In genomic region chr16:4616829-4617228, GRCm38 (mm10) we compare ENCODE assay signal across 22 mouse cellular contexts.
"Had no signal": no experiment of that assay in that cellular context is flagged by ENCODE, and none has a peak within 500 bp of the region (broad histone marks: within the 10 kb centered on the region; RNA-seq: fewer than 3 reads in every experiment).

No protein-coding gene starts in this region.

- H3K9me3 ChIP-seq: heart, embryonic 13.5 days; heart, embryonic 15.5 days; hindbrain, embryonic 13.5 days; hindbrain, embryonic 15.5 days; kidney, embryonic 15.5 days; limb, embryonic 13.5 days; limb, embryonic 15.5 days; liver, embryonic 12.5 days had no signal

- DNase-seq: gastrocnemius, postnatal 14 days; gastrocnemius, postnatal 36 days; heart, adult 18-20 months; heart, postnatal 14 days; heart, postnatal 36 days; kidney, adult 11 months; kidney, adult 9 months; kidney, postnatal 14 days; layer of hippocampus, adult 9-11 months; layer of hippocampus, postnatal 36 days; left cerebral cortex, postnatal 4 days had no signal

- H3K4me1 ChIP-seq: limb, embryonic 13.5 days had no signal

- H3K27ac ChIP-seq: heart, embryonic 13.5 days; hindbrain, embryonic 13.5 days; hindbrain, embryonic 15.5 days; hindbrain, postnatal 0 days; kidney, embryonic 15.5 days; limb, embryonic 15.5 days; liver, embryonic 12.5 days; liver, embryonic 14.5 days had no signal

- H3K9ac ChIP-seq: heart, embryonic 13.5 days; heart, embryonic 15.5 days; hindbrain, embryonic 13.5 days; hindbrain, embryonic 15.5 days; kidney, embryonic 15.5 days; limb, embryonic 13.5 days; limb, embryonic 15.5 days; liver, embryonic 12.5 days; liver, embryonic 14.5 days had no signal

- H3K27me3 ChIP-seq: heart, embryonic 13.5 days; heart, embryonic 15.5 days; hindbrain, embryonic 13.5 days; hindbrain, embryonic 15.5 days; kidney, embryonic 15.5 days; limb, embryonic 13.5 days; limb, embryonic 15.5 days; liver, embryonic 12.5 days had no signal

- H3K4me2 ChIP-seq: heart, embryonic 11.5 days; heart, embryonic 13.5 days; heart, embryonic 15.5 days; hindbrain, embryonic 13.5 days; hindbrain, embryonic 15.5 days; kidney, embryonic 15.5 days; limb, embryonic 13.5 days; limb, embryonic 15.5 days; liver, embryonic 12.5 days had no signal

- H3K4me3 ChIP-seq: heart, embryonic 13.5 days; heart, embryonic 15.5 days; hindbrain, embryonic 13.5 days; hindbrain, embryonic 15.5 days; kidney, embryonic 15.5 days; limb, embryonic 13.5 days; limb, embryonic 15.5 days; liver, embryonic 12.5 days had no signal

- ATAC-seq: hindbrain, postnatal 0 days; liver, embryonic 12.5 days had no signal
